In the genomic region with DNA sequence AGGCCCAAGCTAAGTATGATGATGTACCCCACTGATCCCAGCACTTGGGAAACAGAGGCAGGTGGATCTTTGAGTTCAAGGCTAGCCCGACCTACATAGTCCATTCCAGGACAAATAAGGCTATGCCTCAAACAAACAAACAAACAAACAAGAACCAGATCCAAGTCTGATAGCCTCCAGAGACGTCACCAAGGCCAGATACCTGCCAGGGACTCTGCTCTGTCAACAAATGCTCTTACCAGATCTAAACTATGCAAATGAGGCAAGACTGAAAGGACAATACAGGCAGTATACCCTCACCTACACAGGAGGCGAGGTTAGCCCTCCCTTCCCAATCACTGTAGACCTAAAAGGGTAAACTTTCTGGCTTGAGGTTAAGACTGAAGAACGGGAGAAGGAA, we compare ENCODE assay signal across 28 mouse cellular contexts.
"Had no signal": no experiment of that assay in that cellular context is flagged by ENCODE, and none has a peak within 500 bp of the region (broad histone marks: within the 10 kb centered on the region; RNA-seq: fewer than 3 reads in every experiment).

No protein-coding gene starts in this region.

- H3K36me3 ChIP-seq: embryonic facial prominence, embryonic 10.5 days; embryonic facial prominence, embryonic 12.5 days; embryonic facial prominence, embryonic 13.5 days; embryonic facial prominence, embryonic 15.5 days; forebrain, embryonic 10.5 days; forebrain, embryonic 12.5 days; forebrain, embryonic 15.5 days had no signal

- ATAC-seq: forebrain, embryonic 13.5 days; forebrain, embryonic 14.5 days; forebrain, embryonic 15.5 days; forebrain, embryonic 16.5 days; forebrain, postnatal 0 days had no signal

- H3K27me3 ChIP-seq: embryonic facial prominence, embryonic 12.5 days; embryonic facial prominence, embryonic 13.5 days; embryonic facial prominence, embryonic 15.5 days; forebrain, embryonic 12.5 days; forebrain, embryonic 13.5 days; forebrain, embryonic 15.5 days had no signal

- DNase-seq: cerebellum, adult 18-20 months; cerebellum, adult 2 months; cerebellum, adult 8-10 months; cerebellum, adult 9-10 months; cerebellum, adult 9-11 months; cerebellum, postnatal 10 days; cerebellum, postnatal 14 days; cerebellum, postnatal 25 days; cerebellum, postnatal 36 days; embryo, embryonic 11 days; forebrain, postnatal 0 days; gastrocnemius, adult 2 months; gastrocnemius, postnatal 10 days; gastrocnemius, postnatal 14 days; gastrocnemius, postnatal 25 days; gastrocnemius, postnatal 36 days; heart, adult 18-20 months had no signal

- H3K4me2 ChIP-seq: embryonic facial prominence, embryonic 12.5 days; embryonic facial prominence, embryonic 13.5 days; embryonic facial prominence, embryonic 15.5 days; forebrain, embryonic 12.5 days; forebrain, embryonic 13.5 days; forebrain, embryonic 15.5 days had no signal

- H3K9me3 ChIP-seq: embryonic facial prominence, embryonic 10.5 days; embryonic facial prominence, embryonic 12.5 days; embryonic facial prominence, embryonic 13.5 days; embryonic facial prominence, embryonic 15.5 days; forebrain, embryonic 10.5 days; forebrain, embryonic 12.5 days; forebrain, embryonic 13.5 days; forebrain, embryonic 15.5 days had no signal

- H3K4me3 ChIP-seq: embryonic facial prominence, embryonic 10.5 days; embryonic facial prominence, embryonic 12.5 days; embryonic facial prominence, embryonic 13.5 days; embryonic facial prominence, embryonic 15.5 days; erythroblast, embryonic 14.5 days; forebrain, embryonic 10.5 days; forebrain, embryonic 12.5 days; forebrain, embryonic 13.5 days; forebrain, embryonic 15.5 days; gastrocnemius, adult 2 months had no signal

- H3K27ac ChIP-seq: embryonic facial prominence, embryonic 10.5 days; embryonic facial prominence, embryonic 12.5 days; embryonic facial prominence, embryonic 13.5 days; embryonic facial prominence, embryonic 15.5 days; forebrain, embryonic 10.5 days; forebrain, embryonic 12.5 days; forebrain, embryonic 13.5 days; forebrain, embryonic 15.5 days; gastrocnemius, adult 2 months had no signal

- H3K9ac ChIP-seq: embryonic facial prominence, embryonic 12.5 days; embryonic facial prominence, embryonic 13.5 days; embryonic facial prominence, embryonic 15.5 days; forebrain, embryonic 12.5 days; forebrain, embryonic 13.5 days; forebrain, embryonic 15.5 days; forebrain, postnatal 0 days had no signal
